Mouse (Mus musculus): ENCODE measurements at regions not wholly inside any gene's neighbourhood (a gene's known extent, or its start where the extent isn't known, plus 50 kb on each side); places are given as distances from the start of the nearest gene placed in this dataset.

DNA sequence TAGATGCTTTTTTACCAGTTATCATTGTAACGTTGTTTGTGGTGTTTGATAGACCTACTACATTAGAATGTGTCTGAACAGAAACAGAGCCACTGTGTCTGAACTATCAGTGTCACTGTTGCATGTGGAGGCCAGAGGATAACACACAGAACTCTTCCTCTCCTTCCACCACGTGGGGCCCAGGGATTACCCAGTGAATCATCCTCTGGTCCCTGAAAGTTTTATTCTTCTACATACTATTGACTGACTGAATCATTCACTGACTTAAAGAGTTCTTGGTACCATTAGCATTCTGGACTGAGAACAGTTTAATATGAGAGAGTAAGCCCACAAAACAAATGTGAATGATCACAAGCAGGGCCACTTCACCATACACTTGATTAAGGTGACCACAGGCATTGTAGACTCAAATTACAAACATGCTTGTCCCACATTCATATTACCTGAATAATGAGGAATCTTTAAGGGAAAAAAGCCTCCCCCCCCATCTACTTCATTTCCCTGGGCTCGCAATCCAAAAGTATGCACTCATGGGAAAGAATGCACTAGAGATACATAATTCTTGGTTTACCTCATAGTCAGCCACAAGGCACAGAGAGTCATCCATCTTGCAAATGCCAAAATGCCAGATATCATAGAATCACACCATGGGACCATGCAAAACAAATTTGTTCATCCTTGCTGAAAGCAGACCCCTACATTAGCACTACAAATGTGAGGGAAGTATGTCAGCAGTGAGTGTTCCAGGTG is 68.1 kb upstream of the Tnfsf11 start:
- DNase-seq (ENCODE audit: low read depth, low spot score) = no peak

DNA sequence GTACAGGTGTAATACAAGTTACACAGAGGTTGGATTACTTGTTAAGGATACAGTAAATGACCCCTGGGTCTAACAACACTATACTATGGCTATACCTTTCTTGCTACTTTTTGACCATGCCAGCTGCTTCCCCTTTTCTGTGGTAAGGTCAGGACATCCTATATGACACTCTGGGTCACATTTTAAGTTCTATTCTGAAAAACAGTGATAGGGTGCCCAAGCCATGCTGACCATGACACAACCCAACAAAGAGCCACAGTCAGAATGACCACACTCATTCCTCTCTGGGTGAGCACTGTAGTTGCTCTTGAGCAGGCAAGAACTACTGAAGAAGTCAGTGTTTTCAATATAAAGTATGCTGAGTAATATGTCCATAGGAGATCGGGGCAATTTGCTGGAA is 64.3 kb upstream of the Tnfsf11 start:
- no peak for DNase-seq (ENCODE audit: low read depth, low spot score)

DNA sequence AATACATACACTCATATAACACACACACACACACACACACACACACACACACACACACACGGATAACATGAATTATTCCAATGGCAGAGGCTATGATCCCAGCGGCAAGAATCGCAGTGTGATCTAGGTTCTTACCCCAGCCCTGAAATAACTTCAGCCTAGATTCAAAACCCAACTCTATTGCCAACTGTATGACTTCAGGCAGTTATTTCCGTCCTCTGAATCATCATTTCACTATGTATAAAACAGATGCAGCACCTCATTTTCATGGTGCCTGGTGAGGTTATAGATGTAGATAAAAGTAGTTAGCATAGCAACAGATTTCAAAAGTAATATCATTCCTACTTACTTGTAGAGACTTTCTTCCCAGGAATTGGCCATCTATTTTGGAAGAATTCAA is 61.0 kb upstream of the Tnfsf11 start:
- no peak for DNase-seq (ENCODE audit: low read depth, low spot score)

DNA sequence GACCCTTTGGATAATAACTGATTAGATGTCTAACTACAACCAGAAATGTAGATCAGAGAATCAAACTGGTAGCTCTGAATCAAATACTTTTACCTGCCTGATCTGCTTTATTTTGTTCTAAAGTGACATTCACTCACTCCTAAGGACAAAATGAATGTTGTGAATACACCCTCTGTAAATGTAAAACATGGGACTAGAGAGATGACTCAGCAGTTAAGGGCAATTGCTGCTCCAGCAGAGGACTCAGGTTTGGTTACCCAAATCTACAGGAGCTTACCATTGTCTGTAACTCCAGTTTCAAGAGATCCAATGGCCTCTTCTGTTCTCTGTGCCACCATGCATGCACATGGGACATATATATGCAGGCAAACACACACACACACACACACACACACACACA is 57.0 kb upstream of the Tnfsf11 start:
- DNase-seq (ENCODE audit: low read depth, low spot score) = peak; percentile 4

DNA sequence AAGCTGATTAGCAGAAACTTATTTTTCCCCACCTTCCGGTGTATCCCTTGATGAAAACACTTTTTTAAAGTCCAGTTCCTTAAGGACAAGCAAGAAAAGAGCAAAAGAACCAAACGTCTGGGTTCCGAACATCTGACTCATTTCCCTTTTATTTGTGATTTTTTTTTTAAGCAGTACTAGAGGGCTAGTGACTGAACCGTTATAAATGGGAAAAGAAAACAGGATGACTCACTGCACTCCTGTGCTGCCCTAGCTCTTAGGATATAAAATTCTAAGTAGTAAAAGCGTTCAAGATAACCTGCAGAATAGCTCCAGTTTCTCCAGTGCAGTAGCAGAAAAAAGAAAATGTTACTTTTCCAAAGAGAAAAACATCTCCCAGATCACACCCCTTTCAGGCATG is 55.3 kb upstream of the Tnfsf11 start:
- no peak for DNase-seq (ENCODE audit: low read depth, low spot score)

All from ES-CJ7 (cell line).